ENCODE assay signal across 8 mouse cellular contexts in genomic region chr17:73803521-73804184, GRCm38 (mm10). TPM values are rescaled to one million over a fixed set of nuclear protein-coding genes. Genes with fewer than 3 reads are reported as not detected.
DNase-seq lines count a peak whose midpoint lies in the region; ATAC-seq and TF ChIP-seq lines count a peak whose summit lies in the region.

Ehd3 (plus strand) TSS chr17:73804134.

- H3K4me1 ChIP-seq in heart, embryonic 15.5 days (replicated peaks) = peaks cover 3% of the 10 kb centered on the region; the same call in 1 of the 2 replicates
- no peaks in the 10 kb centered on the region for H3K4me1 ChIP-seq in ES-E14 (ENCODE audit: control insufficient read depth in 2 of 2, insufficient read depth in 2 of 2, low read length in 2 of 2, poor library complexity in 1 of 2)
- H3K4me1 ChIP-seq in forebrain, embryonic 13.5 days = peaks cover 10% of the 10 kb centered on the region
- no peaks in the 10 kb centered on the region for H3K4me1 ChIP-seq in small intestine, adult 2 months (ENCODE audit: control insufficient read depth, insufficient read depth, insufficient read length, low read length)

- H3K27ac ChIP-seq in heart, embryonic 15.5 days = no peak within 1 kb of the TSS
- no peak within 1 kb of the TSS for H3K27ac ChIP-seq in ES-E14 (ENCODE audit: insufficient read depth, low read depth, low read length, poor library complexity, severe bottlenecking)
- peak within 1 kb of the TSS; percentile 68 for H3K27ac ChIP-seq in forebrain, embryonic 13.5 days
- no peak within 1 kb of the TSS for H3K27ac ChIP-seq in small intestine, adult 2 months (ENCODE audit: insufficient read depth, low read depth, low read length)

- intact Hi-C loops in heart, postnatal 14 days (cut with DNase I) = loop anchor here (1.0 kb wide), 1 partner anchor 79 kb away; no protein-coding TSS in a partner anchor
- intact Hi-C loops in left cerebral cortex, postnatal 4 days (cut with DNase I) = no loop called here

- no peak for TF ChIP-seq POLR2A in small intestine, adult 2 months (IDR thresholded peaks at IDR 0.05; ENCODE audit: low read depth, low read length)

- no peak for TF ChIP-seq CTCF in small intestine, adult 2 months (IDR thresholded peaks at IDR 0.05; ENCODE audit: extremely low read depth, insufficient read length, insufficient replicate concordance, low read depth, low read length)

- H3K36me3 ChIP-seq in heart, embryonic 15.5 days = no peaks in the 10 kb centered on the region
- H3K36me3 ChIP-seq in ES-E14 (ENCODE audit: control insufficient read depth, insufficient read depth, low read length, poor library complexity, severe bottlenecking) = no peaks in the 10 kb centered on the region
- H3K36me3 ChIP-seq in forebrain, embryonic 13.5 days (ENCODE audit: poor library complexity, severe bottlenecking) = no peaks in the 10 kb centered on the region
- H3K36me3 ChIP-seq in small intestine, adult 2 months (ENCODE audit: control insufficient read depth, insufficient read depth, low read length) = no peaks in the 10 kb centered on the region

- no peak for DNase-seq in heart, postnatal 14 days
- DNase-seq in ES-E14 (ENCODE audit: low read depth, low spot score) = no peak
- DNase-seq in left cerebral cortex, postnatal 4 days = no peak
- no peak for DNase-seq in right cerebral cortex, postnatal 36 days (ENCODE audit: low spot score in 2 of 2)
- DNase-seq in kidney, adult 11 months = no peak

- H3K4me2 ChIP-seq in heart, embryonic 15.5 days = peak within 1 kb of the TSS; percentile 78
- peak within 1 kb of the TSS; percentile 72 for H3K4me2 ChIP-seq in forebrain, embryonic 13.5 days

- WGBS in heart, embryonic 15.5 days = 78% methylated on average over 5 of the region's 5 CpGs
- WGBS in forebrain, embryonic 13.5 days = 93% methylated on average over 5 of the region's 5 CpGs
- WGBS in small intestine, adult 2 months = 87% methylated on average over 5 of the region's 5 CpGs

- H3K9ac ChIP-seq in heart, embryonic 15.5 days = peak within 1 kb of the TSS; percentile 42
- peak within 1 kb of the TSS; percentile 62 for H3K9ac ChIP-seq in ES-E14 (ENCODE audit: insufficient read depth, low read depth, low read length, poor library complexity, severe bottlenecking)
- peak within 1 kb of the TSS; percentile 76 for H3K9ac ChIP-seq in forebrain, embryonic 13.5 days

- peak within 1 kb of the TSS; percentile 63 for H3K4me3 ChIP-seq in heart, embryonic 15.5 days
- H3K4me3 ChIP-seq in ES-E14 (ENCODE audit: insufficient read depth in 1 of 2, low read depth in 1 of 2, low read length in 2 of 2, poor library complexity in 1 of 2, severe bottlenecking in 1 of 2) = peak within 1 kb of the TSS; percentile 55 to 81
- H3K4me3 ChIP-seq in forebrain, embryonic 13.5 days = peak within 1 kb of the TSS; percentile 60
- peak within 1 kb of the TSS; percentile 61 for H3K4me3 ChIP-seq in small intestine, adult 2 months (ENCODE audit: low read depth, low read length)

- peaks cover 5% of the 10 kb centered on the region; the same call in 1 of the 2 replicates for H3K27me3 ChIP-seq in heart, embryonic 15.5 days
- no peaks in the 10 kb centered on the region for H3K27me3 ChIP-seq in forebrain, embryonic 13.5 days
- peaks cover 19% of the 10 kb centered on the region for H3K27me3 ChIP-seq in small intestine, adult 2 months (ENCODE audit: control insufficient read depth, insufficient read depth, low read length)

- no peaks in the 10 kb centered on the region for H3K9me3 ChIP-seq in heart, embryonic 15.5 days (replicated peaks)
- no peaks in the 10 kb centered on the region for H3K9me3 ChIP-seq in ES-E14 (ENCODE audit: control insufficient read depth, insufficient read depth, low read depth, low read length)
- no peaks in the 10 kb centered on the region for H3K9me3 ChIP-seq in forebrain, embryonic 13.5 days (replicated peaks)

- in situ Hi-C loops in ES-E14 (cut with MboI; ENCODE audit: low sequenced_read_pairs in 2 of 2, unreplicated experiment in 2 of 2) = no loop called here

- no peak for ATAC-seq in heart, embryonic 15.5 days (replicated peaks; ENCODE audit: insufficient number of reproducible peaks, insufficient read depth, low FRiP score, low read depth)
- ATAC-seq in forebrain, embryonic 13.5 days = no peak

TF ChIP-seq in ES-E14, 5 proteins besides CTCF, POLR2A, EP300 and RAD21:
- TF ChIP-seq CHD2 (IDR thresholded peaks at IDR 0.05; ENCODE audit: low read depth, low read length) (no peak), HCFC1 (IDR thresholded peaks at IDR 0.05; ENCODE audit: borderline replicate concordance, insufficient read depth, low read length) (no peak), ZNF384 (IDR thresholded peaks at IDR 0.05; ENCODE audit: low read depth, low read length) (no peak), MAFK (IDR thresholded peaks at IDR 0.05; ENCODE audit: insufficient read depth, low read depth, low read length) (no peak), ZC3H11A (IDR thresholded peaks at IDR 0.05; ENCODE audit: borderline replicate concordance, low read depth, low read length) (no peak)

RNA-seq across cellular contexts. Expression of gene Ehd3, which starts in this region (rescaled TPM):
- 2.6 and 3.5 TPM in 2 replicates for polyA plus RNA-seq in heart, embryonic 15.5 days (2015; fragmentation: Nextera tagmentation; extraction: Ambion mirVana)
- total RNA-seq in heart, postnatal 14 days (2021) = 1 to 10 TPM; 3.9 to 4.2 TPM
- 1.7 and 2.7 TPM in 2 replicates for total RNA-seq in ES-E14 (2012; rRNA removed)
- 6.4 and 7.5 TPM in 2 replicates for polyA plus RNA-seq in forebrain, embryonic 13.5 days (2015; fragmentation: Nextera tagmentation; extraction: Ambion mirVana)
- 10 to 100 TPM; 39.1 to 40.8 TPM for total RNA-seq in left cerebral cortex, postnatal 4 days (2021)
- 1.7 and 3.0 TPM in 2 replicates for polyA plus RNA-seq in small intestine, adult 2 months (2012; rRNA removed)

Comparison
In these comparisons a context has a peak if more than half of its experiments do, and no peak if none do; other contexts are left out.
1. RNA of gene Ehd3 (total RNA-seq): 39.1 to 40.8 TPM in left cerebral cortex, postnatal 4 days; 3.9 to 4.2 TPM in heart, postnatal 14 days and 1.7 to 2.7 TPM in ES-E14; every median in the first group is over 4 times any median in the second.
2. Peak in every context shown above with its lines, with median percentiles within 50 percentile points of each other: H3K4me3 ChIP-seq and H3K9ac ChIP-seq.